Mouse (Mus musculus): ENCODE measurements around the gene Pik3c2g. TPM values are rescaled to one million over a fixed set of nuclear protein-coding genes. Genes with fewer than 3 reads are reported as not detected.

The Pik3c2g gene
- polyA plus RNA-seq, 1 experiment from 2014 or later: 1.7 TPM

- Histone ChIP-seq H3K36me3 (no peaks in the 10 kb centered on the region), H3K9me3 (no peaks in the 10 kb centered on the region), H3K4me3 (no peak overlapping the region), H3K27ac (no peak overlapping the region), H3K4me1 (no peaks in the 10 kb centered on the region), H3K4me2 (no peak overlapping the region), H3K9ac (no peak overlapping the region), H3K27me3 (no peaks in the 10 kb centered on the region)
- WGBS: 79% methylated on average over 2 of the region's 2 CpGs
- ATAC-seq (ENCODE audit: insufficient number of reproducible peaks, insufficient read depth, low FRiP score, low TSS enrichment, low read depth): no peak
Measured at GRCm38 (mm10) chr6:139986564-139986963, 399.5 kb downstream of the Pik3c2g start.

GRCm38 (mm10) chr6:139989075-139989474 is 402.1 kb downstream of the Pik3c2g start:
- Histone ChIP-seq H3K27me3 (no peaks in the 10 kb centered on the region), H3K4me3 (no peak overlapping the region), H3K36me3 (no peaks in the 10 kb centered on the region), H3K4me1 (no peaks in the 10 kb centered on the region), H3K9me3 (no peaks in the 10 kb centered on the region), H3K4me2 (no peak overlapping the region), H3K9ac (no peak overlapping the region), H3K27ac (no peak overlapping the region)
- WGBS: 36% methylated on average over 6 of the region's 6 CpGs
- no peak for ATAC-seq (ENCODE audit: insufficient number of reproducible peaks, insufficient read depth, low FRiP score, low TSS enrichment, low read depth)

DNA sequence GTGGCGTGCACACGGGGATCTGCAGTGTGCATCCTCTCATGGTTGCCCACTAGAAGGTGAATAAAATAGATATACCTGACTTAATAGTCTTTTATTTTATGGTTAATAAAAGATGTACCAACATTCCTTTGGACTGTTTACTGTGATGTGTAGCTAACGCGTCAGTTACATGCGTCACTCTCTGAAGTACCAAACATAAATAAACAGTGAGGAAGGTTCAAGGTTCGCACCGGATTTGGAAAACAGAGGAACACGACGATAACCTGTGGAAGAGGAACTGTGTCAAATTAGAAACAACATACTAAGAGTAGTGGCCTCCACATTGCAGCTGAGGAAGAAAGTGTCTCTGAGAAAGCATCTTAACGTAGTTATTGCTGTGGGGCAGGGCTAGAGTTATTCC is 402.6 kb downstream of the Pik3c2g start:
- Histone ChIP-seq H3K27ac (no peak overlapping the region), H3K36me3 (no peaks in the 10 kb centered on the region), H3K4me3 (no peak overlapping the region), H3K4me1 (no peaks in the 10 kb centered on the region), H3K9me3 (no peaks in the 10 kb centered on the region), H3K4me2 (no peak overlapping the region), H3K9ac (no peak overlapping the region), H3K27me3 (no peaks in the 10 kb centered on the region)
- WGBS: 77% methylated on average over 10 of the region's 10 CpGs
- no peak for ATAC-seq (ENCODE audit: insufficient number of reproducible peaks, insufficient read depth, low FRiP score, low TSS enrichment, low read depth)

GRCm38 (mm10) chr6:140005181-140005580 is 418.2 kb downstream of the Pik3c2g start:
- H3K27ac ChIP-seq: no peak overlapping the region
- no peaks in the 10 kb centered on the region for H3K27me3 ChIP-seq
- H3K4me3 ChIP-seq: no peak overlapping the region
- H3K9ac ChIP-seq: no peak overlapping the region
- ATAC-seq (ENCODE audit: insufficient number of reproducible peaks, insufficient read depth, low FRiP score, low TSS enrichment, low read depth): no peak
- WGBS: 78% methylated on average over 3 of the region's 3 CpGs
- H3K4me2 ChIP-seq: no peak overlapping the region
- H3K9me3 ChIP-seq: no peaks in the 10 kb centered on the region
- no peaks in the 10 kb centered on the region for H3K4me1 ChIP-seq
- no peaks in the 10 kb centered on the region for H3K36me3 ChIP-seq

Other genes with a start within 250 kb of the Pik3c2g start
- not detected in 2 replicates for gene Rergl, start 85.2 kb upstream of the Pik3c2g start, polyA plus RNA-seq (2015; fragmentation: Nextera tagmentation; extraction: Ambion mirVana)

Measured in embryonic facial prominence, embryonic 13.5 days (tissue).